Mouse (Mus musculus): ENCODE results near the gene Nudt16l1. TPM values are rescaled to one million over a fixed set of nuclear protein-coding genes. Genes with fewer than 3 reads are reported as not detected.

Gene Nudt16l1
- polyA plus RNA-seq, 2 experiments = 127 to 172 TPM

DNA sequence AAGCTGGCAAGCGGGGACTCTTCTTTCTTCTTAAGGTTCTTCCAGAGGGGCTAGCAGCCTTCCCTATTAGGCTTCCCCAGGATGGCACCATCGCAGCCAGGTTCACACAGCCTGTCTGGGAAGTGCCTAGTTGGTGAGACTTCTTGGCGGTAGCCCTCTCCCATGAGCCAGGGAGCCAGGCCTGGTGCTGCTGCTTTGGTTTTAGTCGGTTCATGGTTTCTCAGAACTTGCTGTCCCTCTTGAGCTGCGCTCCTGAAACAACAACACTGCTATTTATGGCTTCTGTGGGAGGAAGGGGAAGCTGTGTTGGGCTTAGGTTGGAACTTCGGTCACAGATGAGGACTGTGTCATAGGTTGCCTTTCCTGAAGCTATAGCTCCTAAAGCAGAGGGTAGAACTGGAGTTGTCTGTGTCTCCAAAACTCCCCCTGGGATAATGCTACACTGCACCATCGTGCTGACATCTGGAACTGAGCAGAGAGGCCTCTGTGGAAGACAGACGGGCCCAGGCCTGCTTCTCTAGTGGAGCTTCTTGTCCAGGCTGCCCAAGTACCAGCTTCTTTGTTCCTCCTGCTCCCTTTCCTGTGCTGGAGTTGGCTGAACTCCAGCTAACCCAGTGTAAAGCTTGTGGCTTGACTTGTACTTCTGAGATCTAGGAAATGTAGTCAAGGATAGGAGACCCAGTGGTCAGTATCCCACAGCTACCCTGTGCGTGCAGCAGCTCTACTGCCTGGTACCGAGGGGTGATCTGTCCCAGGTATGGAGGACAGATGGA is 2.4 kb upstream of the Nudt16l1 start:
- TF ChIP-seq POLR2A (IDR thresholded peaks at IDR 0.05; ENCODE audit: borderline replicate concordance, extremely low read depth, insufficient read depth, insufficient read length) = no peak
- Histone ChIP-seq H3K4me2 (replicated peaks; ENCODE audit: low read depth, low read length, severe bottlenecking) (no peak overlapping the region), H3K4me3 (replicated peaks; ENCODE audit: low read length) (no peak overlapping the region), H3K27ac (replicated peaks; ENCODE audit: low read depth, low read length) (no peak overlapping the region; the same call in 1 of the 2 replicates), H3K36me3 (ENCODE audit: control insufficient read depth, insufficient read depth, low read length) (peaks cover 73% of the 10 kb centered on the region), H3K9me3 (ENCODE audit: control insufficient read depth, low read length) (no peaks in the 10 kb centered on the region), H3K27me3 (ENCODE audit: control insufficient read depth, insufficient read depth, low read length) (no peaks in the 10 kb centered on the region), H3K4me1 (ENCODE audit: control insufficient read depth, insufficient read depth, low read length) (0 out of 2 replicates have a peak, but pooled peaks cover 5% of the 10 kb centered on the region), H3K9ac (ENCODE audit: low read depth, low read length, severe bottlenecking) (no peak overlapping the region)
- DNase-seq (ENCODE audit: low spot score) = no peak
- ATAC-seq (ENCODE audit: low FRiP score, low read depth) = no peak
- WGBS = 80% methylated on average over 10 of the region's 10 CpGs

DNA sequence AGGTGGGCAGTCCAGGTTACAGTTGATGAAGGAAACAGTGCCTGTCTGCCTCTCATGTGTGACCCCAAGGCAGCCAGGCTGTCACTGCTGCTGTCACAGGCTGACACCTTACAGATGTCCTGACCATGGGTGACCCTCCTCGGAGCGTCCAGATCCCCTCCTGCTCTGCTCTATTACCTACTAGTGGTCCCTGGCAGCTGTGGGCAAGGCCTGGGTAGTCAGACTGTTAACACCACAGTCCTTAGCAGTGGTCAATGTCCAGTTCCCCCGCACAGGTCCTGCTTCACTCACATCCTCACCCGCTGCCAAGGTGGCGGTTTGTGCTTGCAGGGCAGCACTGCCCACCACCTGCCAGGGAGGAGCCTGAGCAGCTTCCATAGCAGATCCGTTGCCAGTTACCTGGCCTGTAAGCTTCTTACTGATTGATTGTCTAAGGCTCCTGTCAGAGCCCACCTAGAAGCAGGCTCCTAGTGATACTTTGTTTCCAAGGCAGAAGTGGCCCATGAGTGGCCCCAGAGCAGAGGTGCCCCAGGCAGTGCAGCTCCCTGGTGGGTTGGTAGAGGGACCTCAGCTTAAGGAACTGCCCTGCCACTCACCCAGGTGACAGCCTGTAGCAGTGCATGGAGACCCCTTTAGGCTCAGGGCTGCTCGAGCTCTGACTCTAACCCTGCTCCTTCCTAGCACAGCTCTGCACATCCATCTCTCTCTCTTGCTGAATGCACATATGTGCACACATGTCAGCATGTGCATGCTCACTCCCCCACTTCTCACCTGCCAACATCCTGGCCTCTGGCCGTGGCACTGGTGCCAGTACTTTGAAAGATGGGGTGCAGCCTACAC is 990 bp upstream of the Nudt16l1 start:
- 91% methylated on average over 8 of the region's 8 CpGs for WGBS
- Histone ChIP-seq H3K4me3 (replicated peaks; ENCODE audit: low read length) (no peak overlapping the region), H3K9ac (ENCODE audit: low read depth, low read length, severe bottlenecking) (no peak overlapping the region), H3K36me3 (ENCODE audit: control insufficient read depth, insufficient read depth, low read length) (peaks cover 73% of the 10 kb centered on the region), H3K4me2 (replicated peaks; ENCODE audit: low read depth, low read length, severe bottlenecking) (no peak overlapping the region), H3K27ac (replicated peaks; ENCODE audit: low read depth, low read length) (no peak overlapping the region), H3K4me1 (ENCODE audit: control insufficient read depth, insufficient read depth, low read length) (0 out of 2 replicates have a peak, but pooled peaks cover 5% of the 10 kb centered on the region), H3K27me3 (ENCODE audit: control insufficient read depth, insufficient read depth, low read length) (no peaks in the 10 kb centered on the region), H3K9me3 (ENCODE audit: control insufficient read depth, low read length) (no peaks in the 10 kb centered on the region)
- no peak for DNase-seq (ENCODE audit: low spot score)
- ATAC-seq (ENCODE audit: low FRiP score, low read depth) = no peak
- no peak for TF ChIP-seq POLR2A (IDR thresholded peaks at IDR 0.05; ENCODE audit: borderline replicate concordance, extremely low read depth, insufficient read depth, insufficient read length)

- Histone ChIP-seq H3K36me3 (ENCODE audit: control insufficient read depth, insufficient read depth, low read length) (peaks cover 74% of the 10 kb centered on the region), H3K27me3 (ENCODE audit: control insufficient read depth, insufficient read depth, low read length) (no peaks in the 10 kb centered on the region), H3K4me2 (replicated peaks; ENCODE audit: low read depth, low read length, severe bottlenecking) (peak overlapping the region; percentile 75), H3K4me3 (replicated peaks; ENCODE audit: low read length) (peak overlapping the region; percentile 82), H3K9ac (ENCODE audit: low read depth, low read length, severe bottlenecking) (peak overlapping the region; percentile 85), H3K4me1 (ENCODE audit: control insufficient read depth, insufficient read depth, low read length) (0 out of 2 replicates have a peak, but pooled peaks cover 5% of the 10 kb centered on the region), H3K27ac (replicated peaks; ENCODE audit: low read depth, low read length) (peak overlapping the region; percentile 72), H3K9me3 (ENCODE audit: control insufficient read depth, low read length) (no peaks in the 10 kb centered on the region)
- 0 out of 2 replicates have a peak, but pooled peaks have one; percentile 28 for TF ChIP-seq POLR2A (IDR thresholded peaks at IDR 0.05; ENCODE audit: borderline replicate concordance, extremely low read depth, insufficient read depth, insufficient read length)
- under 1% methylated on average over 28 of the region's 28 CpGs for WGBS
- DNase-seq (ENCODE audit: low spot score) (peak; percentile 94), ATAC-seq (ENCODE audit: low FRiP score, low read depth) (peak; percentile 97)
Measured at GRCm38 (mm10) chr16:4938989-4939388, 428 bp downstream of the Nudt16l1 start.

DNA sequence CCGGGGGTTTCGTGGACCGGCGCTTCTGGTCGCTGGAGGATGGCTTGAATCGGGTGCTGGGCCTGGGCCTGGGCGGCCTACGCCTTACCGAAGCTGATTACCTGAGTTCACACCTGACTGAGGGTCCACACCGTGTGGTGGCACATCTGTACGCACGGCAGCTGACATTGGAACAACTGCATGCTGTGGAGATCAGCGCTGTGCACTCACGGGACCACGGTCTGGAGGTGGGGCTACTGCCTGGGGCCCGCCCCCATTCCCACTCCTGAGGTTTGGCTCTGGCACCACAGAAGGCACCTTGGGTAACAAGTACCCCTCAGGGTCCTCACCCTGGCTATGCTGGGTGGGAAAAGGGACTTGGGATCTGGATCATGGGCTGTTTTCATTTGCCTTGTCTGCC is 851 bp downstream of the Nudt16l1 start:
- H3K4me2 ChIP-seq (replicated peaks; ENCODE audit: low read depth, low read length, severe bottlenecking) = peak overlapping the region; percentile 75
- no peaks in the 10 kb centered on the region for H3K9me3 ChIP-seq (ENCODE audit: control insufficient read depth, low read length)
- no peak for TF ChIP-seq POLR2A (IDR thresholded peaks at IDR 0.05; ENCODE audit: borderline replicate concordance, extremely low read depth, insufficient read depth, insufficient read length)
- no peaks in the 10 kb centered on the region for H3K27me3 ChIP-seq (ENCODE audit: control insufficient read depth, insufficient read depth, low read length)
- peak; percentile 23 for ATAC-seq (ENCODE audit: low FRiP score, low read depth)
- H3K27ac ChIP-seq (replicated peaks; ENCODE audit: low read depth, low read length) = peak overlapping the region; percentile 72
- no peak for DNase-seq (ENCODE audit: low spot score)
- peak overlapping the region; percentile 82 for H3K4me3 ChIP-seq (replicated peaks; ENCODE audit: low read length)
- peak overlapping the region; percentile 85 for H3K9ac ChIP-seq (ENCODE audit: low read depth, low read length, severe bottlenecking)
- H3K4me1 ChIP-seq (ENCODE audit: control insufficient read depth, insufficient read depth, low read length) = 0 out of 2 replicates have a peak, but pooled peaks cover 5% of the 10 kb centered on the region
- 2% methylated on average over 14 of the region's 16 CpGs for WGBS
- H3K36me3 ChIP-seq (ENCODE audit: control insufficient read depth, insufficient read depth, low read length) = peaks cover 74% of the 10 kb centered on the region

DNA sequence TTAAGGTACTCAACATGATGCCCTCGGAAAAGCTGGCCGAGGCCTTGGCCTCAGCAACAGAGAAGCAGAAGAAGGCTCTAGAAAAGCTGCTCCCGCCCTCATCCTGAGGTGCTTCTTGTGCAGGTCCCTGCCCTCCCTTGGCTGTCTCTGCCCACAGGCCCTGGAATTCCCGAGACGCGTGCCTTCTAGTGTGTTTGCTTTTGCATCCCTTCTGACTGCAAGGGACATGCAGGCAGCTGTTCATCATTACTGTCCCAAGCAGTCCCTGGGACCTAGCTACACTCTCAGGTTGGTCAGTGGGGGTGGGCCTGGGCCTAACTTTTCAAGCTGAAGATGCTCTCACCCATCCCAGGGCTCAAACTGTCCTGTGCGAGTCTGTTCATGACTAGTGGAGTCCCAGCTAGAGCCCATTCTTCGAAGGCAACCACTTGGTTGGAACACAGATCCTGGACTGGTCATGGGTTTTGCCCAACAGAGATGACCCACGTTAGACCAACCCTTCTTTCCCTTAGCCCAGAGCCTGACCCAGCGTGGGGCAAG is 1.8 kb downstream of the Nudt16l1 start:
- Histone ChIP-seq H3K9me3 (ENCODE audit: control insufficient read depth, low read length) (no peaks in the 10 kb centered on the region), H3K27me3 (ENCODE audit: control insufficient read depth, insufficient read depth, low read length) (no peaks in the 10 kb centered on the region), H3K27ac (replicated peaks; ENCODE audit: low read depth, low read length) (no peak overlapping the region), H3K9ac (ENCODE audit: low read depth, low read length, severe bottlenecking) (no peak overlapping the region), H3K36me3 (ENCODE audit: control insufficient read depth, insufficient read depth, low read length) (peaks cover 75% of the 10 kb centered on the region), H3K4me3 (replicated peaks; ENCODE audit: low read length) (peak overlapping the region; percentile 82; the same call in 1 of the 2 replicates), H3K4me1 (ENCODE audit: control insufficient read depth, insufficient read depth, low read length) (0 out of 2 replicates have a peak, but pooled peaks cover 5% of the 10 kb centered on the region), H3K4me2 (replicated peaks; ENCODE audit: low read depth, low read length, severe bottlenecking) (no peak overlapping the region)
- no peak for DNase-seq (ENCODE audit: low spot score)
- WGBS = 87% methylated on average over 10 of the region's 10 CpGs
- no peak for ATAC-seq (ENCODE audit: low FRiP score, low read depth)
- TF ChIP-seq POLR2A (IDR thresholded peaks at IDR 0.05; ENCODE audit: borderline replicate concordance, extremely low read depth, insufficient read depth, insufficient read length) = no peak
